9 mouse cellular contexts compared by ENCODE assay signal in the genomic region with DNA sequence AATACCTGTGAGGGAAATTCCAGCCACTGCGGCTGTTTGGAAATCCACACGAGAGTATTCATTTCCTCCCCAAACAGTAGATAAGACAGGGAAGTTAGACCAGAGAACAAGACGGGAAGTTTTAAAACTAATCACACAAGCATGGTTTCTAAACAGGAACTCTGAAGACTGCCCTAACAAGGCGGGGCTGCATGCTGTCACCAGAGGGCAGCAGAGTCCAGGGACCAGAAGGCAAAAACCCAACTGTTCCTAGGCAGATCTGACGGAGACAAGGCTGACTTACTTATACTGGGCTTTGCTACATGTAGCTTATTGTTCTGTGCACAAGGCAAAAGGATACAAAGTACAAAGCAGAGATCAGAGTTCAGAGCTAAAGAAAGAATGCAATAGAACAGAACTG. TPM values are rescaled to one million over a fixed set of nuclear protein-coding genes. Genes with fewer than 3 reads are reported as not detected.
DNase-seq lines count a peak whose midpoint lies in the region; ATAC-seq and TF ChIP-seq lines count a peak whose summit lies in the region.
"Had no signal": no experiment of that assay in that cellular context is flagged by ENCODE, and none has a peak within 500 bp of the region (broad histone marks: within the 10 kb centered on the region; RNA-seq: fewer than 3 reads in every experiment).

No protein-coding gene starts in this region.

- H3K9ac ChIP-seq in kidney, embryonic 14.5 days (ENCODE audit: low read depth, low read length), result no peak overlapping the region
- no peak overlapping the region for H3K9ac ChIP-seq in intestine, embryonic 14.5 days (ENCODE audit: low read length)
- H3K9ac ChIP-seq: embryonic facial prominence, embryonic 13.5 days had no signal

- H3K4me1 ChIP-seq in kidney, embryonic 14.5 days (ENCODE audit: control insufficient read depth, insufficient read depth, low read length), result 0 out of 2 replicates have a peak, but pooled peaks cover 3% of the 10 kb centered on the region
- 0 out of 2 replicates have a peak, but pooled peaks cover 3% of the 10 kb centered on the region for H3K4me1 ChIP-seq in intestine, embryonic 14.5 days (replicated peaks; ENCODE audit: control insufficient read depth, insufficient read depth, low read length)
- peaks cover 10% of the 10 kb centered on the region; the same call in 1 of the 2 replicates for H3K4me1 ChIP-seq in olfactory bulb, adult 2 months (ENCODE audit: control insufficient read depth, insufficient read depth, low read length)
- H3K4me1 ChIP-seq: embryonic facial prominence, embryonic 13.5 days had no signal

- H3K4me3 ChIP-seq in kidney, embryonic 14.5 days (ENCODE audit: low read length), result no peak overlapping the region
- H3K4me3 ChIP-seq in intestine, embryonic 14.5 days (ENCODE audit: low read depth, low read length), result no peak overlapping the region
- H3K4me3 ChIP-seq in olfactory bulb, adult 2 months (ENCODE audit: insufficient read depth, low read depth, low read length), result no peak overlapping the region
- H3K4me3 ChIP-seq: embryonic facial prominence, embryonic 13.5 days had no signal

- peak; percentile 74 for DNase-seq in kidney, adult 11 months
- DNase-seq in c-Kit-positive CD71-negative TER-119-negative erythroid progenitor cells, embryonic 14.5 days (ENCODE audit: low read depth), result peak; percentile 70
- DNase-seq in intestine, embryonic 14.5 days (ENCODE audit: low spot score), result peak; percentile 90
- peak; percentile 71 to 72 for DNase-seq in left cerebral cortex, postnatal 36 days (ENCODE audit: low spot score in 2 of 2)
- DNase-seq in testis, postnatal 14 days (ENCODE audit: low spot score), result peak; percentile 70

- intact Hi-C loops in left cerebral cortex, postnatal 36 days (cut with DNase I), result loop anchor here (1.0 to 10.0 kb wide), 2 partner anchors 96 to 322 kb away; no protein-coding TSS in a partner anchor

- no peaks in the 10 kb centered on the region for H3K27me3 ChIP-seq in kidney, embryonic 14.5 days (ENCODE audit: control insufficient read depth, insufficient read depth, low read length)
- H3K27me3 ChIP-seq in intestine, embryonic 14.5 days (replicated peaks; ENCODE audit: control insufficient read depth, insufficient read depth, low read length), result no peaks in the 10 kb centered on the region; the same call in 1 of the 2 replicates

- peak; percentile 76 for TF ChIP-seq CTCF in olfactory bulb, adult 2 months (IDR thresholded peaks at IDR 0.05; ENCODE audit: insufficient read depth, low read depth, low read length)

- H3K9me3 ChIP-seq in kidney, embryonic 14.5 days (ENCODE audit: control insufficient read depth, low read length), result no peaks in the 10 kb centered on the region
- no peaks in the 10 kb centered on the region for H3K9me3 ChIP-seq in intestine, embryonic 14.5 days (ENCODE audit: control insufficient read depth, low read length)
- H3K9me3 ChIP-seq: embryonic facial prominence, embryonic 13.5 days had no signal

- no peak overlapping the region for H3K4me2 ChIP-seq in kidney, embryonic 14.5 days (replicated peaks; ENCODE audit: low read depth, low read length)
- H3K4me2 ChIP-seq in intestine, embryonic 14.5 days (ENCODE audit: low read length), result no peak overlapping the region
- H3K4me2 ChIP-seq: embryonic facial prominence, embryonic 13.5 days had no signal

- H3K36me3 ChIP-seq in kidney, embryonic 14.5 days (ENCODE audit: control insufficient read depth, insufficient read depth, low read length), result no peaks in the 10 kb centered on the region
- no peaks in the 10 kb centered on the region for H3K36me3 ChIP-seq in intestine, embryonic 14.5 days (ENCODE audit: control insufficient read depth, insufficient read depth, low read length)
- H3K36me3 ChIP-seq: embryonic facial prominence, embryonic 13.5 days had no signal

- 15% methylated on average over 5 of the region's 5 CpGs for WGBS in kidney, embryonic 14.5 days
- WGBS in intestine, embryonic 14.5 days, result 8% methylated on average over 5 of the region's 5 CpGs
- WGBS in olfactory bulb, adult 2 months, result 18% methylated on average over 5 of the region's 5 CpGs

- no peak for TF ChIP-seq POLR2A in olfactory bulb, adult 2 months (IDR thresholded peaks at IDR 0.05; ENCODE audit: insufficient read depth, low read depth, low read length)

- no peak overlapping the region for H3K27ac ChIP-seq in kidney, embryonic 14.5 days (ENCODE audit: low read depth, low read length)
- H3K27ac ChIP-seq in intestine, embryonic 14.5 days (ENCODE audit: low read depth), result no peak overlapping the region
- H3K27ac ChIP-seq in olfactory bulb, adult 2 months (ENCODE audit: insufficient read depth, low read depth, low read length), result no peak overlapping the region
- H3K27ac ChIP-seq: embryonic facial prominence, embryonic 13.5 days had no signal

- no peak for ATAC-seq in kidney, embryonic 14.5 days (ENCODE audit: low FRiP score, low TSS enrichment)
- ATAC-seq in frontal cortex, adult (ENCODE audit: low TSS enrichment), result peak; percentile 96
- no peak; the same call in 1 of the 2 replicates for ATAC-seq in intestine, embryonic 14.5 days (replicated peaks; ENCODE audit: low FRiP score, low TSS enrichment, low read depth)

RNA-seq across cellular contexts. Expression of gene Mlkl, which starts 5.2 kb away (rescaled TPM):
- polyA plus RNA-seq in kidney, embryonic 14.5 days (2014; fragmentation: Nextera tagmentation; extraction: Ambion mirVana), result 0.76 and 1.7 TPM in 2 replicates
- polyA plus RNA-seq in intestine, embryonic 14.5 days (2014; fragmentation: Nextera tagmentation; extraction: Ambion mirVana), result 1.5 and 1.7 TPM in 2 replicates
- under 1 TPM; 0.20 to 0.23 TPM for total RNA-seq in left cerebral cortex, postnatal 36 days (2021)
- not detected in 2 replicates for polyA plus RNA-seq in olfactory bulb, adult 2 months (2012; ENCODE audit: insufficient read depth, insufficient read length, low replicate concordance, missing spikeins)

RNA-seq across cellular contexts. Expression of gene Rfwd3, which starts 43.2 kb away (rescaled TPM):
- 36.7 and 75.0 TPM in 2 replicates for polyA plus RNA-seq in kidney, embryonic 14.5 days (2014; fragmentation: Nextera tagmentation; extraction: Ambion mirVana)
- 61.0 and 66.5 TPM in 2 replicates for polyA plus RNA-seq in intestine, embryonic 14.5 days (2014; fragmentation: Nextera tagmentation; extraction: Ambion mirVana)
- total RNA-seq in left cerebral cortex, postnatal 36 days (2021), result 10 to 100 TPM; 20.2 to 20.5 TPM
- not detected in 2 replicates for polyA plus RNA-seq in olfactory bulb, adult 2 months (2012; ENCODE audit: insufficient read depth, insufficient read length, low replicate concordance, missing spikeins)

RNA-seq across cellular contexts. Expression of gene Fa2h, which starts 50.4 kb away (rescaled TPM):
- polyA plus RNA-seq in kidney, embryonic 14.5 days (2014; fragmentation: Nextera tagmentation; extraction: Ambion mirVana), result 0.84 and 0.90 TPM in 2 replicates
- polyA plus RNA-seq in intestine, embryonic 14.5 days (2014; fragmentation: Nextera tagmentation; extraction: Ambion mirVana), result 0.97 and 1.5 TPM in 2 replicates
- 10 to 100 TPM; 20.4 to 31.0 TPM for total RNA-seq in left cerebral cortex, postnatal 36 days (2021)
- polyA plus RNA-seq in olfactory bulb, adult 2 months (2012; ENCODE audit: insufficient read depth, insufficient read length, low replicate concordance, missing spikeins), result not detected in 2 replicates
